Mouse (Mus musculus): Measurements from ENCODE around the gene Apex1. TPM values are rescaled to one million over a fixed set of nuclear protein-coding genes. Genes with fewer than 3 reads are reported as not detected.
"Not testable (repeated sequence)": the region's sequence is repeated elsewhere in the genome, so short reads cannot be mapped to it uniquely, and the experiment has no call there.

The Apex1 gene
- polyA plus RNA-seq, 1 experiment: 16.7 TPM

GRCm38 (mm10) chr14:50943932-50944667, 19.3 kb downstream of the Apex1 start, which contains the start of gene Gm49342:
TSS of gene Gm49342 (plus strand) at chr14:50944517.
- peak within 1 kb of the TSS; percentile 97 for H3K27ac ChIP-seq (ENCODE audit: insufficient read depth, low read depth, low read length)
- TF ChIP-seq POLR2A (IDR thresholded peaks at IDR 0.05; ENCODE audit: borderline replicate concordance, low read depth, low read length) (peak; percentile 76; the same call in 1 of the 2 replicates), CTCF (IDR thresholded peaks at IDR 0.05; ENCODE audit: low read depth, low read length) (no peak)
- peaks cover 10% of the 10 kb centered on the region for H3K4me1 ChIP-seq (ENCODE audit: control insufficient read depth, insufficient read depth, low read length)
- peak within 1 kb of the TSS; percentile 88 for H3K4me3 ChIP-seq (ENCODE audit: insufficient read depth, low read length)

- peak overlapping the region; percentile 97 for H3K27ac ChIP-seq (ENCODE audit: insufficient read depth, low read depth, low read length)
- not testable (repeated sequence) for H3K4me1 ChIP-seq (ENCODE audit: control insufficient read depth, insufficient read depth, low read length)
- peak overlapping the region; percentile 88 for H3K4me3 ChIP-seq (ENCODE audit: insufficient read depth, low read length)
These were observed 19.9 kb downstream of the Apex1 start for GRCm38 (mm10) chr14:50944668-50945033.

GRCm38 (mm10) chr14:50945081-50945480, 20.3 kb downstream of the Apex1 start:
- H3K27ac ChIP-seq (ENCODE audit: insufficient read depth, low read depth, low read length): peak overlapping the region; percentile 97
- H3K4me3 ChIP-seq (ENCODE audit: insufficient read depth, low read length): peak overlapping the region; percentile 88
- not testable (repeated sequence) for H3K4me1 ChIP-seq (ENCODE audit: control insufficient read depth, insufficient read depth, low read length)

GRCm38 (mm10) chr14:50945526-50945925, 20.8 kb downstream of the Apex1 start:
- Histone ChIP-seq H3K4me3 (ENCODE audit: insufficient read depth, low read length) (peak overlapping the region; percentile 88), H3K27ac (ENCODE audit: insufficient read depth, low read depth, low read length) (0 out of 2 replicates have a peak overlapping the region, but pooled peaks have one; percentile 6)
- not testable (repeated sequence) for H3K4me1 ChIP-seq (ENCODE audit: control insufficient read depth, insufficient read depth, low read length)

GRCm38 (mm10) chr14:50955487-50955886, 30.7 kb downstream of the Apex1 start:
- TF ChIP-seq CTCF (IDR thresholded peaks at IDR 0.05; ENCODE audit: low read depth, low read length) (no peak), POLR2A (IDR thresholded peaks at IDR 0.05; ENCODE audit: borderline replicate concordance, low read depth, low read length) (no peak)
- Histone ChIP-seq H3K4me1 (ENCODE audit: control insufficient read depth, insufficient read depth, low read length) (peaks cover 5% of the 10 kb centered on the region), H3K27ac (ENCODE audit: insufficient read depth, low read depth, low read length) (no peak overlapping the region; the same call in 1 of the 2 replicates), H3K4me3 (ENCODE audit: insufficient read depth, low read length) (no peak overlapping the region)

- not testable (repeated sequence) for H3K27ac ChIP-seq (ENCODE audit: insufficient read depth, low read depth, low read length); H3K4me1 ChIP-seq (ENCODE audit: control insufficient read depth, insufficient read depth, low read length); H3K4me3 ChIP-seq (ENCODE audit: insufficient read depth, low read length)
These were observed 31.3 kb downstream of the Apex1 start, which contains the start of gene Pnp2 for GRCm38 (mm10) chr14:50955942-50956508. TSS of gene Pnp2 (plus strand) at chr14:50955992.

GRCm38 (mm10) chr14:50956724-50957123, 32.0 kb downstream of the Apex1 start:
- not testable (repeated sequence) for H3K27ac ChIP-seq (ENCODE audit: insufficient read depth, low read depth, low read length); H3K4me1 ChIP-seq (ENCODE audit: control insufficient read depth, insufficient read depth, low read length); H3K4me3 ChIP-seq (ENCODE audit: insufficient read depth, low read length)

- H3K4me1 ChIP-seq (ENCODE audit: control insufficient read depth, insufficient read depth, low read length); H3K27ac ChIP-seq (ENCODE audit: insufficient read depth, low read depth, low read length); H3K4me3 ChIP-seq (ENCODE audit: insufficient read depth, low read length): not testable (repeated sequence)
These were observed 32.4 kb downstream of the Apex1 start for GRCm38 (mm10) chr14:50957146-50957545.

GRCm38 (mm10) chr14:50958289-50958995, 33.7 kb downstream of the Apex1 start:
- H3K27ac ChIP-seq (ENCODE audit: insufficient read depth, low read depth, low read length); H3K4me3 ChIP-seq (ENCODE audit: insufficient read depth, low read length); H3K4me1 ChIP-seq (ENCODE audit: control insufficient read depth, insufficient read depth, low read length): not testable (repeated sequence)

- no peak for TF ChIP-seq CTCF (IDR thresholded peaks at IDR 0.05; ENCODE audit: low read depth, low read length)
- no peak for TF ChIP-seq POLR2A (IDR thresholded peaks at IDR 0.05; ENCODE audit: borderline replicate concordance, low read depth, low read length)
- H3K4me1 ChIP-seq (ENCODE audit: control insufficient read depth, insufficient read depth, low read length): peaks cover 26% of the 10 kb centered on the region
- H3K4me3 ChIP-seq (ENCODE audit: insufficient read depth, low read length): no peak overlapping the region
- no peak overlapping the region for H3K27ac ChIP-seq (ENCODE audit: insufficient read depth, low read depth, low read length)
These were observed 43.6 kb downstream of the Apex1 start for GRCm38 (mm10) chr14:50968216-50968980.
